Mouse (Mus musculus) mesoderm, embryonic 11.5 days (tissue): ENCODE results near the gene Phf11c.
A peak's percentile ranks its signal among the peaks of the same experiment; 100 is the strongest.
"Not testable (repeated sequence)": the region's sequence is repeated elsewhere in the genome, so short reads cannot be mapped to it uniquely, and the experiment has no call there.

Source experiments
- DNase-seq: peaks from one replicate; pipeline ENCODE4 v3.0.0-alpha.2; 2012; ENCODE audit warnings: low read depth, low spot score

Gene Phf11c

GRCm38 (mm10) chr14:59395281-59395680 lies at the start of gene Phf11c:
Phf11c (minus strand) TSS chr14:59395381.
- no peak for DNase-seq

- no peak for DNase-seq
These were observed 46.3 kb upstream of the Phf11c start for GRCm38 (mm10) chr14:59441472-59441805.

GRCm38 (mm10) chr14:59440558-59441471 lies 45.6 kb upstream of the Phf11c start, which contains the start of the genes Setdb2 and Cab39l:
Setdb2 (minus strand) TSS chr14:59440884.
Cab39l (plus strand) TSS chr14:59440972.
- DNase-seq, result peak; percentile 95

- DNase-seq, result no peak
These were observed 44.9 kb upstream of the Phf11c start for GRCm38 (mm10) chr14:59440039-59440438.

GRCm38 (mm10) chr14:59438505-59438904 lies 43.3 kb upstream of the Phf11c start:
- DNase-seq, result no peak

- no peak for DNase-seq
These were observed 42.2 kb upstream of the Phf11c start for GRCm38 (mm10) chr14:59437398-59437797.

- no peak for DNase-seq
These were observed 40.0 kb upstream of the Phf11c start for GRCm38 (mm10) chr14:59435206-59435605.

- DNase-seq, result no peak
These were observed 38.7 kb upstream of the Phf11c start for GRCm38 (mm10) chr14:59433902-59434301.

GRCm38 (mm10) chr14:59430556-59430955 lies 35.4 kb upstream of the Phf11c start:
- DNase-seq, result no peak

GRCm38 (mm10) chr14:59422912-59423663 lies 27.9 kb upstream of the Phf11c start:
- DNase-seq, result no peak

GRCm38 (mm10) chr14:59418171-59418570 lies 23.0 kb upstream of the Phf11c start:
- no peak for DNase-seq

GRCm38 (mm10) chr14:59414979-59415378 lies 19.8 kb upstream of the Phf11c start:
- DNase-seq, result not testable (repeated sequence)

GRCm38 (mm10) chr14:59396999-59397398 lies 1.8 kb upstream of the Phf11c start:
- no peak for DNase-seq

GRCm38 (mm10) chr14:59390181-59390580 lies 5.0 kb downstream of the Phf11c start:
- DNase-seq, result not testable (repeated sequence)

- no peak for DNase-seq
These were observed 5.6 kb downstream of the Phf11c start for GRCm38 (mm10) chr14:59389532-59389931.

GRCm38 (mm10) chr14:59370348-59371068 lies 24.7 kb downstream of the Phf11c start:
- DNase-seq, result no peak

GRCm38 (mm10) chr14:59366386-59367105 lies 28.6 kb downstream of the Phf11c start:
- DNase-seq, result no peak

- no peak for DNase-seq
These were observed 29.9 kb downstream of the Phf11c start, which contains the start of gene Phf11d for GRCm38 (mm10) chr14:59365244-59365644. Phf11d (minus strand) TSS chr14:59365470.

GRCm38 (mm10) chr14:59341189-59341588 lies 54.0 kb downstream of the Phf11c start, which contains the start of gene Phf11b:
Phf11b (minus strand) TSS chr14:59341351.
- not testable (repeated sequence) for DNase-seq

- no peak for DNase-seq
These were observed 55.6 kb downstream of the Phf11c start for GRCm38 (mm10) chr14:59339541-59339940.

- DNase-seq, result not testable (repeated sequence)
These were observed 59.1 kb downstream of the Phf11c start for GRCm38 (mm10) chr14:59336056-59336455.
